Mouse (Mus musculus) colon, adult 2 months (tissue): Measurements from ENCODE around the gene Adss. TPM values are rescaled to one million over a fixed set of nuclear protein-coding genes. Genes with fewer than 3 reads are reported as not detected.

Experiments used
- polyA plus RNA-seq: library from polyadenylated mRNA; depleted of rRNA; stranded (reverse); fragments of >200 nt; gene quantifications from 2 replicates; pipeline ENCODE4 v1.2.3, GENCODE M21; 2012; rRNA removed

Gene Adss
- polyA plus RNA-seq: 14.0 and 14.7 TPM in 2 replicates

GRCm38 (mm10) chr1:177796193-177796939 lies at the start of gene Adss:
Gene Adss (minus strand): TSS chr1:177796511.

GRCm38 (mm10) chr1:177729043-177730024 lies 67.0 kb downstream of the Adss start, which contains the start of gene 1700016C15Rik:
Gene 1700016C15Rik (plus strand): TSS chr1:177729814.

Other genes starting within 250 kb of the Adss start
- not detected in 2 replicates for gene 1700016C15Rik, start 66.7 kb downstream of the Adss start, polyA plus RNA-seq
- 0.36 and 0.44 TPM in 2 replicates for gene Catspere2, start 186.9 kb upstream of the Adss start, polyA plus RNA-seq